Mouse (Mus musculus) stomach, postnatal 0 days (tissue): ENCODE results near the gene Nrip1. TPM values are rescaled to one million over a fixed set of nuclear protein-coding genes. Genes with fewer than 3 reads are reported as not detected.
A peak's percentile ranks its signal among the peaks of the same experiment; 100 is the strongest.

ENCODE experiments used
- ATAC-seq: fragments of 200-750 bp; cut with Nextera tagmentation; 2 replicates; pipeline ENCODE4 v1.8.0; 2017; ENCODE audit not compliant: low FRiP score, low TSS enrichment
- DNase-seq: peaks from one replicate; pipeline ENCODE4 v3.0.0-alpha.2; 2016; ENCODE audit warnings: low spot score
- H3K27ac ChIP-seq: fragments of 300-500 bp; sonication (generic); replicated peaks from 2 replicates; pipeline ENCODE4 v1.5.1; 2014; ENCODE audit warnings: mild to moderate bottlenecking, control low read depth
- H3K27me3 ChIP-seq: fragments of 300-500 bp; sonication (generic); 2 replicates; pipeline ENCODE4 v1.6.1; 2014; ENCODE audit warnings: low read length; ENCODE audit not compliant: control insufficient read depth, insufficient read depth
- H3K36me3 ChIP-seq: fragments of 300-500 bp; sonication (generic); 2 replicates; pipeline ENCODE4 v1.6.1; 2014; ENCODE audit warnings: low read length, mixed read lengths; ENCODE audit not compliant: control insufficient read depth, insufficient read depth
- H3K4me1 ChIP-seq: fragments of 300-500 bp; sonication (generic); replicated peaks from 2 replicates; pipeline ENCODE4 v1.6.1; 2014; ENCODE audit warnings: antibody characterized with exemption; ENCODE audit not compliant: control insufficient read depth, insufficient read depth
- H3K4me2 ChIP-seq: fragments of 300-500 bp; sonication (generic); replicated peaks from 2 replicates; pipeline ENCODE4 v1.6.1; 2014; ENCODE audit warnings: low read depth, mild to moderate bottlenecking, control low read depth, moderate library complexity
- H3K4me3 ChIP-seq: fragments of 300-500 bp; sonication (generic); 2 replicates; pipeline ENCODE4 v1.5.1; 2014; ENCODE audit warnings: low read depth, low read length, control low read depth
- H3K9ac ChIP-seq: fragments of 300-500 bp; sonication (generic); 2 replicates; pipeline ENCODE4 v1.6.1; 2014; ENCODE audit warnings: mild to moderate bottlenecking, low read length, control low read depth, mixed read lengths
- H3K9me3 ChIP-seq: fragments of 300-500 bp; sonication (generic); 2 replicates; pipeline ENCODE4 v1.6.1; 2016; ENCODE audit warnings: low read length; ENCODE audit not compliant: control insufficient read depth
- CTCF ChIP-seq: IDR thresholded peaks from 2 replicates; pipeline ENCODE4 v1.5.1; 2016; ENCODE audit warnings: antibody characterized with exemption, low read depth, mild to moderate bottlenecking, moderate library complexity
- EP300 ChIP-seq: optimal IDR thresholded peaks from 2 replicates; pipeline ENCODE3; 2016; ENCODE audit warnings: antibody characterized with exemption
- WGBS: fragments of 180-500 bp; shearing (Covaris S2); extraction: QIAGEN DNeasy Blood & Tissue Kit; methylation state at CpG from one replicate; pipeline ENCODE4 v1.1.7; 2014; 5-methylcytosine and 5-hydroxymethylcytosine counted together
- polyA plus RNA-seq: library from polyadenylated mRNA; unstranded; fragments of >200 nt; fragmentation: Nextera tagmentation; extraction: Ambion mirVana; gene quantifications from 2 replicates; pipeline ENCODE4 v1.2.1, GENCODE M21; 2015

Nrip1 gene
- polyA plus RNA-seq, 1 experiment from 2014 or later, result 13.0 TPM

- WGBS, result 82% methylated on average over 11 of the region's 11 CpGs
- Histone ChIP-seq H3K36me3 (peaks cover 5% of the 10 kb centered on the region), H3K9ac (no peak overlapping the region), H3K4me2 (no peak overlapping the region), H3K27me3 (no peaks in the 10 kb centered on the region), H3K4me3 (no peak overlapping the region), H3K9me3 (no peaks in the 10 kb centered on the region), H3K27ac (no peak overlapping the region), H3K4me1 (no peaks in the 10 kb centered on the region)
- ATAC-seq (no peak), DNase-seq (no peak)
- TF ChIP-seq CTCF, result no peak
- TF ChIP-seq EP300, result no peak
Observed at GRCm38 (mm10) chr16:76349053-76349452, 24.6 kb downstream of the Nrip1 start.

GRCm38 (mm10) chr16:76347719-76348421, 25.8 kb downstream of the Nrip1 start:
- Histone ChIP-seq H3K9ac (no peak overlapping the region), H3K4me2 (no peak overlapping the region), H3K27ac (no peak overlapping the region), H3K9me3 (no peaks in the 10 kb centered on the region), H3K4me1 (no peaks in the 10 kb centered on the region), H3K4me3 (no peak overlapping the region), H3K27me3 (no peaks in the 10 kb centered on the region), H3K36me3 (peaks cover 5% of the 10 kb centered on the region)
- WGBS, result 89% methylated on average over 13 of the region's 13 CpGs
- TF ChIP-seq EP300 (no peak), CTCF (no peak)
- DNase-seq (no peak), ATAC-seq (no peak)

DNA sequence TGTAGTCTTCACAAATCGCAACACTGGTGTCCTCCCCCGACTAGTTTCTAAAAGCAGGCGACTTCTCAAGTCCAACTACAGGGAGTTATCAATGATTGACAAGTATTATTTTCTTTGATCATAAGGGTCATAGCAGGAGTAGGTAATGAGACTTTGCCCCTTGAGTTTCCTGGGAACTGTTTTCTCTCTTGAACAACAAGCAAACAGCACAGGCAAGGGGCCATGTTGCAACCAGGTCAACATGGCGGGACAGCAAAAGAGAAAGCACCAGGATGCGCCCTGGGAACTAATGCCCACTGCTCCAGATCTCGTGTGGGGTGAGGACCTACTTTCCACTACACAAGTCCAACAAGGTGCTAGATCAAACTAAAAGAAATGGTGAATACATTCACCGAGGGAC, 27.3 kb downstream of the Nrip1 start:
- Histone ChIP-seq H3K4me1 (no peaks in the 10 kb centered on the region), H3K27ac (no peak overlapping the region), H3K4me3 (no peak overlapping the region), H3K9me3 (no peaks in the 10 kb centered on the region), H3K36me3 (peaks cover 5% of the 10 kb centered on the region), H3K27me3 (no peaks in the 10 kb centered on the region), H3K9ac (no peak overlapping the region), H3K4me2 (no peak overlapping the region)
- DNase-seq (no peak), ATAC-seq (no peak)
- 94% methylated on average over 7 of the region's 7 CpGs for WGBS
- TF ChIP-seq CTCF (no peak), EP300 (no peak)

GRCm38 (mm10) chr16:76344761-76345368, 28.8 kb downstream of the Nrip1 start:
- no peak overlapping the region for H3K4me2 ChIP-seq
- no peaks in the 10 kb centered on the region for H3K4me1 ChIP-seq
- H3K27me3 ChIP-seq, result no peaks in the 10 kb centered on the region
- DNase-seq (no peak), ATAC-seq (no peak)
- no peaks in the 10 kb centered on the region for H3K9me3 ChIP-seq
- WGBS, result 82% methylated on average over 3 of the region's 3 CpGs
- no peak overlapping the region for H3K4me3 ChIP-seq
- no peak overlapping the region for H3K27ac ChIP-seq
- H3K9ac ChIP-seq, result no peak overlapping the region
- H3K36me3 ChIP-seq, result peaks cover 5% of the 10 kb centered on the region
- TF ChIP-seq CTCF, result no peak
- TF ChIP-seq EP300, result no peak

- no peaks in the 10 kb centered on the region for H3K9me3 ChIP-seq
- no peaks in the 10 kb centered on the region for H3K27me3 ChIP-seq
- ATAC-seq, result no peak
- DNase-seq, result no peak
- H3K9ac ChIP-seq, result no peak overlapping the region
- no peak overlapping the region for H3K4me2 ChIP-seq
- H3K4me3 ChIP-seq, result no peak overlapping the region
- no peaks in the 10 kb centered on the region for H3K4me1 ChIP-seq
- H3K36me3 ChIP-seq, result peaks cover 3% of the 10 kb centered on the region
- WGBS, result 98% methylated on average over 2 of the region's 2 CpGs
- TF ChIP-seq CTCF, result no peak
- no peak for TF ChIP-seq EP300
- no peak overlapping the region for H3K27ac ChIP-seq
Observed at GRCm38 (mm10) chr16:76344030-76344429, 29.6 kb downstream of the Nrip1 start.

GRCm38 (mm10) chr16:76341636-76342035, 32.0 kb downstream of the Nrip1 start:
- TF ChIP-seq EP300, result no peak
- no peak for TF ChIP-seq CTCF
- no peak overlapping the region for H3K9ac ChIP-seq
- H3K27me3 ChIP-seq, result no peaks in the 10 kb centered on the region
- ATAC-seq (peak; percentile 28; the same call in 1 of the 2 replicates), DNase-seq (no peak)
- no peak overlapping the region for H3K4me3 ChIP-seq
- no peaks in the 10 kb centered on the region for H3K9me3 ChIP-seq
- WGBS, result 75% methylated on average over 8 of the region's 8 CpGs
- H3K4me1 ChIP-seq, result no peaks in the 10 kb centered on the region
- H3K36me3 ChIP-seq, result peaks cover 5% of the 10 kb centered on the region
- no peak overlapping the region for H3K4me2 ChIP-seq
- H3K27ac ChIP-seq, result no peak overlapping the region
